Mouse (Mus musculus) heart, adult 2 months (tissue): ENCODE measurements at regions not wholly inside any gene's neighbourhood (a gene's known extent, or its start where the extent isn't known, plus 50 kb on each side); places are given as distances from the start of the nearest gene placed in this dataset.

Experiments used
- DNase-seq, 2 experiments: peaks; one replicate each; pipeline ENCODE4 v3.0.0; 2021
- H3K27ac ChIP-seq: fragments of 200-600 bp; 2 replicates; pipeline ENCODE4 v1.8.1; 2022
- H3K27me3 ChIP-seq: fragments of 200-500 bp; 2 replicates; pipeline ENCODE4 v1.6.1; 2012; ENCODE audit warnings: mild to moderate bottlenecking, low read length, inconsistent platforms, mixed read lengths; ENCODE audit not compliant: control insufficient read depth, insufficient read depth
- H3K36me3 ChIP-seq: fragments of 200-500 bp; 2 replicates; pipeline ENCODE4 v1.6.1; 2012; ENCODE audit warnings: low read length, inconsistent platforms; ENCODE audit not compliant: control insufficient read depth, insufficient read depth
- H3K4me1 ChIP-seq: fragments of 200-500 bp; 2 replicates; pipeline ENCODE4 v1.6.1; 2011; ENCODE audit warnings: low read length; ENCODE audit not compliant: control insufficient read depth, insufficient read depth
- H3K4me3 ChIP-seq: fragments of 200-600 bp; 2 replicates; pipeline ENCODE4 v1.8.1; 2022
- H3K79me2 ChIP-seq: fragments of 200-500 bp; replicated peaks from 2 replicates; pipeline ENCODE4 v1.6.1; 2012; ENCODE audit warnings: mild to moderate bottlenecking, inconsistent platforms, low read length, moderate library complexity, mixed read lengths; ENCODE audit not compliant: control insufficient read depth, insufficient read depth
- H3K9ac ChIP-seq: fragments of 200-500 bp; 2 replicates; pipeline ENCODE4 v1.6.1; 2012; ENCODE audit warnings: low read depth, mild to moderate bottlenecking, control low read depth, inconsistent platforms, low read length, mixed read lengths
- CTCF ChIP-seq: fragments of 200-600 bp; IDR thresholded peaks from 2 replicates; pipeline ENCODE4 v1.8.1; 2022; ENCODE audit warnings: antibody characterized with exemption, mild to moderate bottlenecking, moderate library complexity
- EP300 ChIP-seq: fragments of 200-500 bp; IDR thresholded peaks from 2 replicates; pipeline ENCODE4 v1.6.1; 2011; ENCODE audit warnings: low read depth, low read length, control low read depth; ENCODE audit not compliant: insufficient read depth
- POLR2A ChIP-seq: fragments of 200-500 bp; IDR thresholded peaks from 2 replicates; pipeline ENCODE4 v1.6.1; 2011; ENCODE audit warnings: mild to moderate bottlenecking, low read depth, low read length, control low read depth; ENCODE audit not compliant: insufficient read depth
- WGBS: fragments of 180-500 bp; shearing (Covaris S2); methylation state at CpG from one replicate; pipeline ENCODE4 v1.1.7; 2018; 5-methylcytosine and 5-hydroxymethylcytosine counted together
- intact Hi-C: fragments of 180-260 bp; cut with DNase I; formaldehyde crosslinking; loops from one replicate; pipeline ENCODE4 v1.15.1; 2025

GRCm38 (mm10) chr13:102600026-102600425, 93.3 kb upstream of the Cd180 start:
- Histone ChIP-seq H3K9ac (no peak overlapping the region), H3K4me1 (peaks cover 2% of the 10 kb centered on the region), H3K4me3 (no peak overlapping the region), H3K27me3 (no peaks in the 10 kb centered on the region), H3K79me2 (no peaks in the 10 kb centered on the region), H3K27ac (no peak overlapping the region), H3K36me3 (peaks cover 1% of the 10 kb centered on the region; the same call in 1 of the 2 replicates)
- WGBS: 35% methylated on average over 4 of the region's 4 CpGs
- DNase-seq: no peak
- no peak for TF ChIP-seq POLR2A
- no peak for TF ChIP-seq EP300
- no peak for TF ChIP-seq CTCF
- intact Hi-C loops: no loop called here

GRCm38 (mm10) chr13:102624461-102624860, 68.9 kb upstream of the Cd180 start:
- H3K4me3 ChIP-seq: no peak overlapping the region
- H3K27ac ChIP-seq: peak overlapping the region; percentile 52
- H3K4me1 ChIP-seq: peaks cover 10% of the 10 kb centered on the region
- H3K9ac ChIP-seq: no peak overlapping the region
- 90% methylated on average over 2 of the region's 2 CpGs for WGBS
- no peaks in the 10 kb centered on the region for H3K79me2 ChIP-seq
- no peak for DNase-seq
- TF ChIP-seq CTCF (no peak), POLR2A (no peak), EP300 (no peak)
- intact Hi-C loops: no loop called here
- no peaks in the 10 kb centered on the region for H3K27me3 ChIP-seq
- H3K36me3 ChIP-seq: peaks cover 7% of the 10 kb centered on the region; the same call in 1 of the 2 replicates

DNA sequence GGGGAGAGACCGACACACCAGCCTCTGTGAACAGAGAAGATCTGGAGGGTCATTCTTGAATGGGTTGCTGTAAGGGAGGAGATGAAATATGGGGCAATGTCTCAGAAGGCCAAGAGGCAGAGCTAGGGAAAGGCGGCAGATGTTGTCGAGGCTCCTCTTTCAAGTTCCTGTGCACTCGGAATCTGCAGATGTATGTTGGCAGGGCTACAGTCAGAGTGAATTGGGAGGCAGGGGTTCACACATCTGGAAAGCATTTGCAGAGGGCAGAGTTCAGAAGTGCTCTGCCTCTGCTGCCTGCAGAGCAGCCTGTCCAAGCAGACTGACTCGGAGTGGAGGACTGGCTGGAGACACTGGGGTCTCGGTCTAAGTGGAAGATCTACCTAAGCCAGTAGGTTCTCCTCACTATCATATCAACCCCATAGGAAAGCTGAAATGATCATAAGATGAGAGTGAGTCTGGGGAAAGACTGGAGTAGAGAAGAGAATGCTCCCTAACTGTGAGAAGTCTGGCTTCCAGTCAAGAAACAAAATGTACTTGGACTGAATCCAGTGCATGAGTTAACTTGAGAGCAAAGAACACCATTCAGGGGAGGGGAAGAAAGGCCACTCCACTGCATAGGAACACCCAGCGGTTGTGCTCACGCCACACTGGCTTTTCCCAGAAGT, 68.1 kb upstream of the Cd180 start:
- Histone ChIP-seq H3K9ac (no peak overlapping the region), H3K27ac (peak overlapping the region; percentile 52)
- peak; percentile 63 to 66 for DNase-seq

GRCm38 (mm10) chr13:102625836-102626340, 67.5 kb upstream of the Cd180 start:
- TF ChIP-seq CTCF (no peak), EP300 (no peak), POLR2A (no peak)
- Histone ChIP-seq H3K79me2 (no peaks in the 10 kb centered on the region), H3K36me3 (peaks cover 7% of the 10 kb centered on the region; the same call in 1 of the 2 replicates), H3K4me1 (peaks cover 10% of the 10 kb centered on the region), H3K27me3 (no peaks in the 10 kb centered on the region), H3K9ac (no peak overlapping the region), H3K4me3 (no peak overlapping the region), H3K27ac (peak overlapping the region; percentile 52)
- DNase-seq: peak in 1 of 2 experiments; percentile 34
- WGBS: 61% methylated on average over 5 of the region's 5 CpGs
- intact Hi-C loops: loop anchor here (1.0 kb wide), 1 partner anchor 32 kb away; no protein-coding TSS in a partner anchor

More for the DNA sequence above, 68.1 kb upstream of the Cd180 start:
- WGBS: 33% methylated on average over 8 of the region's 8 CpGs
- intact Hi-C loops: loop anchor here (1.0 kb wide), 1 partner anchor 31 kb away; no protein-coding TSS in a partner anchor
- Histone ChIP-seq H3K27me3 (no peaks in the 10 kb centered on the region), H3K4me3 (no peak overlapping the region), H3K4me1 (peaks cover 10% of the 10 kb centered on the region), H3K79me2 (no peaks in the 10 kb centered on the region), H3K36me3 (peaks cover 7% of the 10 kb centered on the region; the same call in 1 of the 2 replicates)
- TF ChIP-seq POLR2A (peak; percentile 46), CTCF (peak; percentile 19; the same call in 1 of the 2 replicates), EP300 (peak; percentile 78; the same call in 1 of the 2 replicates)

DNA sequence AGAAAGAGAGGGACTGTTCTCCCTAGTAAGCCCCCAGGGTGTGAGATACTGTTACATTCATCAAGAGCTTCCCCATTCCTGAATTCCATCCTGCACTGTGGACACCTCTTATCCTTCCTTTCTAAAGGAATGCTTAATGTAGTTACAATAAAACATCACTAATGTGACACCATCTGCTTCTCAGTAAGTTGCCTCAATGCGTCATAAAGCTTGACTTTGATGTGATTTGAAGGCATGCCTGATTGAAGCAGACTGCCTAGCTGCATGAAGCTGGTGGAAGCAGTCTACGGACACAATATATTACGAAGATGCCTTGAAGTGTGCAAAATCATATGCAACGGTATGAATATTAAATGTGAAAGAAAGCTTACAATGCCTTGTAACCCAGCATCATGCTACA, 65.6 kb upstream of the Cd180 start:
- no peak overlapping the region for H3K4me3 ChIP-seq
- H3K27me3 ChIP-seq: no peaks in the 10 kb centered on the region
- intact Hi-C loops: no loop called here
- H3K79me2 ChIP-seq: no peaks in the 10 kb centered on the region
- no peak for DNase-seq
- peaks cover 10% of the 10 kb centered on the region for H3K4me1 ChIP-seq
- TF ChIP-seq CTCF (no peak), POLR2A (no peak)
- peaks cover 7% of the 10 kb centered on the region; the same call in 1 of the 2 replicates for H3K36me3 ChIP-seq
- H3K9ac ChIP-seq: no peak overlapping the region
- 95% methylated on average over 4 of the region's 4 CpGs for WGBS
- no peak overlapping the region for H3K27ac ChIP-seq

DNA sequence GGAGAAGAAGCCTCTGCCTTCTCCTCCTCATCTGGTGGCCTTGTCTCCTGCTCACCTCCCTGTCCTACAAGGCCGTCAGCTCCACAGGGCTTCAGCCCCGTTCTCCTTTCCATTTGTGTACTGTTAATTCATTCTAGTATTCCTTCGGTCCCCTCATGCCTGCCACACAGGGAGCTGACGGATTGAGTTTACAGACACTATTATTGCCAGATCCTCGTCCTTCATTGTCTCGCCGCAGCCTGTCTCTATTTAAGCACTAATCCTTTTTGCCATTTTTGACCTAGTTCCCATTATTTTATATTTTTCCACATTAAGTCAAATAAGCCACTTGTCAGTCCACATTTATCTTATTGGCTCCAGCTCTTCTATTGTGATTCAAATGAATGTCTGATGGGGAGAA, 64.2 kb upstream of the Cd180 start:
- WGBS: 90% methylated on average over 7 of the region's 7 CpGs
- no peaks in the 10 kb centered on the region for H3K27me3 ChIP-seq
- H3K79me2 ChIP-seq: no peaks in the 10 kb centered on the region
- peaks cover 7% of the 10 kb centered on the region; the same call in 1 of the 2 replicates for H3K36me3 ChIP-seq
- DNase-seq: no peak
- TF ChIP-seq POLR2A (no peak), EP300 (no peak), CTCF (no peak)
- intact Hi-C loops: no loop called here
- H3K4me3 ChIP-seq: no peak overlapping the region
- no peak overlapping the region for H3K9ac ChIP-seq
- no peak overlapping the region for H3K27ac ChIP-seq
- peaks cover 10% of the 10 kb centered on the region for H3K4me1 ChIP-seq
